In genomic region chr6:64617417-64618135, GRCm38 (mm10) we compare ENCODE assay signal across 15 mouse cellular contexts.
DNase-seq lines count a peak whose midpoint lies in the region; ATAC-seq lines count a peak whose summit lies in the region.
"Had no signal": no experiment of that assay in that cellular context is flagged by ENCODE, and none has a peak within 500 bp of the region (broad histone marks: within the 10 kb centered on the region; RNA-seq: fewer than 3 reads in every experiment).

No protein-coding gene starts in this region.

- no peak overlapping the region for H3K27ac ChIP-seq in neural tube, embryonic 12.5 days
- no peak overlapping the region for H3K27ac ChIP-seq in neural tube, embryonic 15.5 days (replicated peaks)
- H3K27ac ChIP-seq: embryonic facial prominence, embryonic 13.5 days had no signal

- H3K4me1 ChIP-seq in neural tube, embryonic 12.5 days = peaks cover 18% of the 10 kb centered on the region
- peaks cover 12% of the 10 kb centered on the region; the same call in 1 of the 2 replicates for H3K4me1 ChIP-seq in neural tube, embryonic 15.5 days
- H3K4me1 ChIP-seq: embryonic facial prominence, embryonic 13.5 days had no signal

- no peaks in the 10 kb centered on the region for H3K27me3 ChIP-seq in neural tube, embryonic 12.5 days (replicated peaks)
- H3K27me3 ChIP-seq in neural tube, embryonic 15.5 days (replicated peaks) = no peaks in the 10 kb centered on the region
- H3K27me3 ChIP-seq: embryonic facial prominence, embryonic 13.5 days; neural tube, embryonic 13.5 days had no signal

- no peaks in the 10 kb centered on the region for H3K9me3 ChIP-seq in neural tube, embryonic 12.5 days
- no peaks in the 10 kb centered on the region for H3K9me3 ChIP-seq in neural tube, embryonic 15.5 days (replicated peaks)
- H3K9me3 ChIP-seq: embryonic facial prominence, embryonic 13.5 days; neural tube, embryonic 13.5 days had no signal

- DNase-seq in heart, adult 11 months = peak; percentile 90
- no peak for DNase-seq in heart, postnatal 4 days
- peak; percentile 5 for DNase-seq in kidney, postnatal 14 days
- DNase-seq in kidney, adult 8-10 months = no peak
- DNase-seq in cerebellum, adult 11 months = no peak
- DNase-seq: B cell, adult 2 months; cerebellum, adult 11-12 months; liver had no signal

- H3K4me3 ChIP-seq in neural tube, embryonic 12.5 days = no peak overlapping the region
- H3K4me3 ChIP-seq in neural tube, embryonic 15.5 days (replicated peaks) = no peak overlapping the region
- H3K4me3 ChIP-seq: embryonic facial prominence, embryonic 13.5 days; neural tube, embryonic 13.5 days had no signal

- ATAC-seq in neural tube, embryonic 12.5 days (ENCODE audit: low FRiP score, low read depth) = 0 out of 2 replicates have a peak, but pooled peaks have one; percentile 37
- ATAC-seq in neural tube, embryonic 15.5 days (ENCODE audit: low FRiP score) = no peak
- no peak for ATAC-seq in erythroid progenitor cell, adult 5-6 weeks (replicated peaks; ENCODE audit: low FRiP score, poor library complexity, severe bottlenecking)
- ATAC-seq: intestine, postnatal 0 days; Patski had no signal

- no peak overlapping the region for H3K9ac ChIP-seq in neural tube, embryonic 12.5 days
- H3K9ac ChIP-seq in neural tube, embryonic 15.5 days (replicated peaks) = no peak overlapping the region
- H3K9ac ChIP-seq: embryonic facial prominence, embryonic 13.5 days; neural tube, embryonic 13.5 days had no signal

- 44% methylated on average over 8 of the region's 8 CpGs for WGBS in neural tube, embryonic 12.5 days
- WGBS in neural tube, embryonic 15.5 days = 27% methylated on average over 8 of the region's 8 CpGs

- H3K36me3 ChIP-seq in neural tube, embryonic 12.5 days = no peaks in the 10 kb centered on the region
- H3K36me3 ChIP-seq in neural tube, embryonic 15.5 days = no peaks in the 10 kb centered on the region
- H3K36me3 ChIP-seq: embryonic facial prominence, embryonic 13.5 days; neural tube, embryonic 13.5 days had no signal

- H3K4me2 ChIP-seq in neural tube, embryonic 12.5 days (replicated peaks) = no peak overlapping the region
- no peak overlapping the region for H3K4me2 ChIP-seq in neural tube, embryonic 15.5 days
- H3K4me2 ChIP-seq: embryonic facial prominence, embryonic 13.5 days; neural tube, embryonic 13.5 days had no signal

Comparison
In these comparisons a context has a peak if more than half of its experiments do, and no peak if none do; other contexts are left out.
1. DNase-seq: peak in heart, adult 11 months (single experiment) and kidney, postnatal 14 days (single experiment); none in heart, postnatal 4 days (single experiment), kidney, adult 8-10 months (0 of 2) and cerebellum, adult 11 months (single experiment).